Mouse (Mus musculus): ENCODE measurements at regions not wholly inside any gene's neighbourhood (a gene's known extent, or its start where the extent isn't known, plus 50 kb on each side); places are given as distances from the start of the nearest gene placed in this dataset.

GRCm38 (mm10) chr5:108903134-108903923 lies 50.9 kb upstream of the Vmn2r9 start:
- DNase-seq = peak; percentile 3
